Mouse (Mus musculus): Measurements from ENCODE around the gene Gm14569.

DNA sequence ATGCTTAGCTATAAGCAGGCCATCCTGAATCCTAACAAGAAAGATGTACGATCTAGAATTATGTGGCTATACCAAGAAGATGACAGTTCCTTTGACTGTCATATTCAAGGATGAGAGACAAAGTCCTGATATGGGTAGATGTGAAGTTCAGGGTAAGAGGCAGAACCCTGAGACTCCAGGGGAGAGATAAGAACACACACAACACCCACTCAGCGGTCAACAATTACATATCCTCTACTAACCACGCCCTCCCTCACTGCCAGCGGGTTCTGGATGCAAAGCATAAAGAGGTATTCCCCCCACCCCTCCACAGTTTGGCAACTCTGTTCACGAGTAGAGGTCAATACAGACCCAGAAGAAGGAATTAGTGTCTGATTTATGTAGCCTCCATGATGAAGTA, 32.1 kb upstream of the Gm14569 start:
- TF ChIP-seq POLR2A (IDR thresholded peaks at IDR 0.05; ENCODE audit: insufficient read depth, low read depth, low read length) (no peak), CTCF (IDR thresholded peaks at IDR 0.05; ENCODE audit: insufficient read depth, low read depth, low read length) (no peak)
